Mouse (Mus musculus) left cerebral cortex, postnatal 4 days (tissue): ENCODE measurements at regions not wholly inside any gene's neighbourhood (a gene's known extent, or its start where the extent isn't known, plus 50 kb on each side); places are given as distances from the start of the nearest gene placed in this dataset.

Experiments
- DNase-seq: peaks from one replicate; pipeline ENCODE4 v3.0.0-alpha.2; 2022
- intact Hi-C: fragments of 180-260 bp; cut with DNase I; formaldehyde crosslinking; loops from one replicate; pipeline ENCODE4 v1.15.1; 2025

DNA sequence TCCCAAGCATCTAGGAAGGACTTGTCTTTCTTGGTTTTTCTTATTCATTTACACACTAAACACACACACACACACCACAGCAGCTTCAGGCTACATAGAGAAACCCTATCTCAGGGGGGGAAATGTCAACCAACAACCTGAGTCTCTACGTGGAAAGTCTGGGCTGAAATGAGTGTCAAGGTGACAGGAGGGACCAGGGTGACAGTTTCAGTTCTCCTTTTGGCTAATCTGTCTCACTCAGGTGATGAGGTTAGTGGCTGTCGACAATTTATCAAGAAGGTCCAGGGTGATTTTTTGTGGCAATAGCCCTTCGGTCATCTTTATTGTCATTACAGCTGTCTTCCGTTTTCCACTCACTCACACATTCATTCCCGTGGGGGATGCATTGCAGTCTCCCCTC is 140.5 kb upstream of the Jmjd1c start:
- intact Hi-C loops, result no loop called here
- no peak for DNase-seq

DNA sequence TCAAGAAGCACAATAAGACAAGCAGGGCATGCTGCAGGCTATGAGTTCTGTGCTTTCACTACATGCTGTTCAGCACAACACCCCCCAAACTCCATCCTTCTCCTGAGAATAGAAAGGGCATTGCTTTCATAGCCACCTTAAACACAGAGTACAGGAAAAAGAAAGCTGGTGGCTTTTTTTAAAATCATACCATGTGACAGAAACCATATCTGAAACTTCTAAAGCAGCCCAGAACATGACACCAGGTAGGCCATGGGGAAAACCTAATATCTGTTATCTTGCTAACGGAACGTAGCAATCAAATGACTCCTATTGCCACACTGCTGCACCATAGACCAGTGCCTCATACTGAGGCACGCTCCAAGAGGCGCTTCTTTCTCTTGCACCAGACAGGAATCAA is 139.3 kb upstream of the Jmjd1c start:
- no peak for DNase-seq
- intact Hi-C loops, result no loop called here

- intact Hi-C loops, result no loop called here
- no peak for DNase-seq
Measured at GRCm38 (mm10) chr10:66957373-66957772, 138.6 kb upstream of the Jmjd1c start.
